Mouse (Mus musculus) liver, embryonic 14.5 days (tissue): ENCODE measurements at regions not wholly inside any gene's neighbourhood (a gene's known extent, or its start where the extent isn't known, plus 50 kb on each side); places are given as distances from the start of the nearest gene placed in this dataset.

ENCODE experiments used
- CTCF ChIP-seq: IDR thresholded peaks from 2 replicates; pipeline ENCODE4 v1.5.1; 2016; ENCODE audit warnings: antibody characterized with exemption, low read depth, control low read depth
- EP300 ChIP-seq: IDR thresholded peaks from 2 replicates; pipeline ENCODE4 v1.6.1; 2016; ENCODE audit warnings: antibody characterized with exemption, low read depth

GRCm38 (mm10) chr11:8717774-8718173 is 53.4 kb upstream of the Tns3 start:
- TF ChIP-seq CTCF = no peak
- TF ChIP-seq EP300 = no peak
